Mouse (Mus musculus) inflammation-experienced regulatory T-cells (primary cell): ENCODE data around the gene Ccnt1. TPM values are rescaled to one million over a fixed set of nuclear protein-coding genes. Genes with fewer than 3 reads are reported as not detected.

Experiments
- polyA plus RNA-seq, 2 experiments: library from polyadenylated mRNA; unstranded; fragments of 100-300 nt; shearing (Covaris generic); gene quantifications; one replicate each; pipeline ENCODE4 v1.2.1; 2017

The Ccnt1 gene
- polyA plus RNA-seq, result 10 to 100 TPM; 59.4 to 69.7 TPM

GRCm38 (mm10) chr15:98570873-98571538 is at the start of gene Ccnt1, which contains the start of gene 4930415O20Rik:
Ccnt1 (minus strand) TSS chr15:98570923.
4930415O20Rik (plus strand) TSS chr15:98571004.

GRCm38 (mm10) chr15:98609331-98610130 is 38.8 kb upstream of the Ccnt1 start, which contains the start of gene Adcy6:
Adcy6 (minus strand) TSS chr15:98610076.

GRCm38 (mm10) chr15:98533881-98534627 is 36.7 kb downstream of the Ccnt1 start, which contains the start of gene Kansl2:
Kansl2 (minus strand) TSS chr15:98534264.

GRCm38 (mm10) chr15:98492102-98492501 is 78.6 kb downstream of the Ccnt1 start, which contains the start of gene Olfr279:
Olfr279 (plus strand) TSS chr15:98492402.

Other genes with a start within 250 kb of the Ccnt1 start
- under 1 TPM in 1 of 2 experiments, not detected in 1; 0.98 TPM for gene Olfr284, start 229.9 kb downstream of the Ccnt1 start, polyA plus RNA-seq
- not detected for gene Olfr283, start 190.0 kb downstream of the Ccnt1 start, polyA plus RNA-seq
- gene Olfr282, start 139.7 kb downstream of the Ccnt1 start, polyA plus RNA-seq, result not detected
- 1 to 10 TPM in 1 of 2 experiments, under 1 TPM in 1; 0.13 to 2.7 TPM for gene Olfr281, start 118.3 kb downstream of the Ccnt1 start, polyA plus RNA-seq
- gene OR5BS1P, start 101.0 kb downstream of the Ccnt1 start, polyA plus RNA-seq, result under 1 TPM; 0.11 to 0.26 TPM
- gene Lalba, start 88.2 kb downstream of the Ccnt1 start, polyA plus RNA-seq, result under 1 TPM in 1 of 2 experiments, not detected in 1; 0.38 TPM
- gene Olfr279, start 78.5 kb downstream of the Ccnt1 start, polyA plus RNA-seq, result under 1 TPM; 0.24 to 0.65 TPM
- gene Kansl2, start 36.7 kb downstream of the Ccnt1 start, polyA plus RNA-seq, result 100 to 1,000 TPM in 1 of 2 experiments, 10 to 100 TPM in 1; 95.3 to 111 TPM
- gene 4930415O20Rik, start 81 bp upstream of the Ccnt1 start, polyA plus RNA-seq, result not detected
- 1 to 10 TPM in 1 of 2 experiments, under 1 TPM in 1; 0.82 to 7.4 TPM for gene Adcy6, start 39.2 kb upstream of the Ccnt1 start, polyA plus RNA-seq
- gene Cacnb3, start 59.9 kb upstream of the Ccnt1 start, polyA plus RNA-seq, result 1 to 10 TPM in 1 of 2 experiments, under 1 TPM in 1; 0.34 to 4.0 TPM
- gene Ddx23, start 92.0 kb upstream of the Ccnt1 start, polyA plus RNA-seq, result 10 to 100 TPM; 15.4 to 17.3 TPM
- 1 to 10 TPM in 1 of 2 experiments, under 1 TPM in 1; 0.93 to 2.1 TPM for gene Rnd1, start 106.5 kb upstream of the Ccnt1 start, polyA plus RNA-seq
- gene Ccdc65, start 137.3 kb upstream of the Ccnt1 start, polyA plus RNA-seq, result 1 to 10 TPM in 1 of 2 experiments, under 1 TPM in 1; 0.28 to 2.4 TPM
- 1 to 10 TPM; 1.1 to 4.0 TPM for gene Fkbp11, start 157.3 kb upstream of the Ccnt1 start, polyA plus RNA-seq
- gene Arf3, start 192.3 kb upstream of the Ccnt1 start, polyA plus RNA-seq, result 100 to 1,000 TPM; 138 to 147 TPM
- gene Wnt10b, start 207.2 kb upstream of the Ccnt1 start, polyA plus RNA-seq, result under 1 TPM; 0.52 to 0.61 TPM
- under 1 TPM in 1 of 2 experiments, not detected in 1; 0.89 TPM for gene Wnt1, start 218.9 kb upstream of the Ccnt1 start, polyA plus RNA-seq
- 1 to 10 TPM in 1 of 2 experiments, not detected in 1; 1.8 TPM for gene Ddn, start 238.6 kb upstream of the Ccnt1 start, polyA plus RNA-seq